Mouse (Mus musculus): ENCODE measurements around the gene Rras2.

The Rras2 gene

DNA sequence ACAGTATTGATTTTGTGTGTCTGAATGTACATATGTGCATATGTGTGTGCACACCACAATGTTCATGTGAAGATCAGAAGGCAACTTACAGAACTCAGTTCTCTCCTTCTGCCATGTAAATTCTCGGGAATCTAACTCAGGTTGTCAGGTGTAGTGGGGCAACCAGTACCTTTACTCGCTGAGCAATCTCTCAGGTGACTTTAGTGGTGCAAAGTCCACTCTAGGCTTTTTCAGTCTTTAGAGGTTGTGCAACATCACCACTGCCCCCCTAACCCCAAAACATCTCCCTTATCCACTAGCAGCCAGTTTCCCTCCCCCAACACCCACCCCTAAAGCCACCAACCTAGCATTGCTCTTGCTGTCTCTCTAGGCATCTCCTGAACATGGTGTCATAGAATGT, 43.0 kb downstream of the Rras2 start:
- ATAC-seq (ENCODE audit: insufficient number of reproducible peaks, low FRiP score, low TSS enrichment): no peak

DNA sequence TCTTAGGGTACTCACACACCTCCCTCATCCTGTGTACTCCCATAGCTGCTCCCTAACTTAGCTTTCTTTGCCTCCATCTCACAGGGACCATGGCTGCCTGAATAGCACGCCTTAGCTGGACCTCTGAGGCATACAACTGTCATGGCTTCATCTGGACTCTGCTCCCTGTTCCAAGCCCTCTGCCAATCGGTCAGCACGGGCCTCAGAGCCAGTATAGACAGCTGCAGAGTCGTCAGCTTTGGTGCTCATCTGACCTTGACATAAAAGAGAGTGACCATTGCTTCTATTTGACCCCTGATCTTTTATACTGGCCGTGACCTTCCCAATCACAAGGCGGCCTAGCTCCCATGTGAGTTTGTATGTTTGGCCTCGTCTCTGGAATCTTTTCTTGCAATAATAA, 43.4 kb downstream of the Rras2 start:
- ATAC-seq (ENCODE audit: insufficient number of reproducible peaks, low FRiP score, low TSS enrichment): no peak

DNA sequence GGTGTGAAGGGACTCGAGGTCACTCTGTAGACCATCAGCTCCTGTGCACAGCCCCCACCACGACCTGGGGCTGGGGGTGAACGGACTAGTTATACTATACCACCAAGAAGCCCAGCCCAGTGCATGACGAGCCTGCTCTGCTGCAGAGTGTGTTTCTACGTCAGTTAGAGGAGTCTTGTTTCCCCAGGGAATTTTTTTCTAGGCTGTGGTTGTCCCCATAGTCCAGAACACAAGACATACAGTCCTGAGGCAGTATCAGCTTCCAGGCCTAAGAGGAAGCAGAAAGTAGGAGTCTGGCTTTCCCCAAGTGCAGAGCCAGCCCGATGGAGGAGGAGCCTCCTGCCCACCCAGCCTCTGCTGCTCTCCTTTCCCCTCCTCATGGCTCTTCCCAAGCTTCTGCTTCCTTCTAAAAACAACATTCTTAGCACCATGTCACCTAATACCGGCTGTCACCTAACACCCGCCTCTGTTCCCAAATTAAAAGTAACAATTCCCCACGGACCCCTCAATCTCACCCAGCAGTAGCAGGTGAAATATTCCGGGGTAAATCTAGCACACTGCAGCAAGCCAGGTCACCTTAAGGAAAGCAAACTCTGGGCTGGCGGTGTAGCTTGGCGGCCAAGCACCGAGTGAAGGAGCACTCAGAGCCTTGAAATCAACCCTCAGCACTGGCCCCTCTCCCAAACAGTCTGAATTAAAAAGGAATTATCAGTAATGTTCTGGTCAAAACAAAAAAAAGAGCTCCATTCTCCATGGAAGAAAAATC, 45.5 kb downstream of the Rras2 start:
- 0 out of 2 replicates have a peak, but pooled peaks have one; percentile 3 for ATAC-seq (ENCODE audit: insufficient number of reproducible peaks, low FRiP score, low TSS enrichment)

DNA sequence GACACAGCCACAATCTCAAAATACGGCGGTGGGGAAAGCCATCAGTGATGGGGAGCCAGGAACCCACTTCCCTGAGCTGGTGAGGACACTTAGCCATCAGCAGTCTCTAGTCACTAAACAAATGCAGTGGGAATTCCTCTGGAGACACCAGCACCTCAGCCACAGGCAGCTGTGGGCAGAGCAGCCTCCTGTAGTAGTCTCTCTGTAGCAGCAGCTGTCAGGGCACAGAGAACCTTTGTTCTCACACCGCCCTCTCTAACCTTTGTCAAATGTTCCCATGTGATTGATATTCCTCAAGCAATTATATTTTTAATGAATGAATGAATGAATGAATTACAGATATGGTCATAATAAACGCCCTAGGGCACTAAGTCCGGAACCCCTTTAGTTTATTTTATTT, 46.2 kb downstream of the Rras2 start:
- ATAC-seq (ENCODE audit: insufficient number of reproducible peaks, low FRiP score, low TSS enrichment): no peak

DNA sequence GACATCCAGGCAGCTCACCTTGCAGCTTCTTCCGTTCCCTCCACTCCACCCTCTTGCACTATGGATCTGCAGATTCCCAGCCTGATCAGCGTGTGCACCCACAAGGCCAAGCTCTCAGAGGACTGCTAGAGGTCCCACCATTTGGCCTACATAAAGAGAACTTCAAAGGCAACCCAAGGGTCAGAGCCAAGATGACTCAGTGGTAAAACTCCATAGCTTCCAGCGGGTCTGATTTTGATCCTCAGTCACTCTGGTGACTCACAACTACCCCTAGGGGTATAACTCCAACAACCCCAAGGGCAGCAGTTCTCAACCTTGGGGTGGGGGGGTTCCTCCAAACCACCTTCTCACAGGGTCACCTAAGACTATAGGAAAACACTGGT, 47.1 kb downstream of the Rras2 start:
- no peak for ATAC-seq (ENCODE audit: insufficient number of reproducible peaks, low FRiP score, low TSS enrichment)

DNA sequence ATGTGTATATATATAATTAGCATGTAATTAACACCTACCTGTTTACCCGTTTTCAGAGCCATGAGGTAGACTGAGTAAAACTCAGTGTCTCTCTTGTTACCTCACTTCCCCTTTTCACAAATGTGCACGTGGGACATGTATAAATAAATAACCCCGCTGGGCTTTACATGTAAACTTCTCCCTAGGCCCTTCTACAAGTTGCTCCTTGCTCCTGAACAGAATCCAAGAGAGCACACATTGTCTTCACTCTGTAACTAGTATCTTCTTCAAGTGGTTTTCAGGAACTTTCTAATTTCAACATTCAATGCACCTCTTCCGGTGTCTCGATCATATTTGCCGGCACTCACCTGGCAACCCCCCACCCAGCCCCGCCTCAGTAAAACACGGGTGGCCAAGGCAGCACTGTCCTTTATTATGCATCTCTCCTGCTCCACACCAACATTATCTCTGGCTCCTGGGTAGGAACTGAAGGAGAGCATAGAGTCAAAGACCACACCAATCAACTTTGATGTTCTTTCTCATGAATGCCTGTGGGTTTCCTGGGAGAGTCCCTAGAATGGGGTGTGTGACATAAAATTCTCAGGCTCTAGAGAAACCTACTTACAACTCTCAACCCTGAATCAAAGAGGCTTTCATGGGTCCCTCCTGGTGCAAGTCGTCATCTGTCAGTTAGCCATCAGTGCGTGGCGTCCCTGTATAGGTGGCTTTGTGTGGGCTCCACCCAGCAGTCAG, 47.7 kb downstream of the Rras2 start:
- no peak for ATAC-seq (ENCODE audit: insufficient number of reproducible peaks, low FRiP score, low TSS enrichment)

DNA sequence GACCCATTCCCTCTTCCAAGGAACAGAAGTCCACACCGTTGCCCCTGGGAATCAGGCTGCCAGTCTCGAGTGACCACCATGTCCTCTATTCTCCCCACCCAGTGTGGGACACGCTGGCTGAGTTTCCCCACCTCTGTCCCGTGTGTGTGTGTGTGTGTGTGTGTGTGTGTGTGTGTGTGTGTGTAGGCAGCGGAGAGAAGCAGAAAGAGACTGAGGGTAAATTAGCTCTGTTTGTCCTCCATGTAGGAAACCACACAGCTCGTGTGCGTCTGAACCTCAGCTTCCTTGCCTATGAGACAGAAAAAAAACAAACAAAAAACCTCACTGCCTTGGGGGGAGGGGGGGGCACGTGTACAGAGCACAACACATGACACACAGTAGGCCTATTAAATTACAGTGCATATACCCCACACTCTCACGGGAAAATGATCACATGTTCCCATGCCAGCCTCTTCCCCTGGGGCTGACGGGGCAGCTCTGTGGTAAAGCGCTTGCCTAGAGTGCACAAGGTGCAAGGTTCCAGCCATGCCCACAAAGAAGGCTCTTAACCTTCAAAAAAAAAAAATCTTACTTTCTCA, 48.5 kb downstream of the Rras2 start:
- no peak for ATAC-seq (ENCODE audit: insufficient number of reproducible peaks, low FRiP score, low TSS enrichment)

DNA sequence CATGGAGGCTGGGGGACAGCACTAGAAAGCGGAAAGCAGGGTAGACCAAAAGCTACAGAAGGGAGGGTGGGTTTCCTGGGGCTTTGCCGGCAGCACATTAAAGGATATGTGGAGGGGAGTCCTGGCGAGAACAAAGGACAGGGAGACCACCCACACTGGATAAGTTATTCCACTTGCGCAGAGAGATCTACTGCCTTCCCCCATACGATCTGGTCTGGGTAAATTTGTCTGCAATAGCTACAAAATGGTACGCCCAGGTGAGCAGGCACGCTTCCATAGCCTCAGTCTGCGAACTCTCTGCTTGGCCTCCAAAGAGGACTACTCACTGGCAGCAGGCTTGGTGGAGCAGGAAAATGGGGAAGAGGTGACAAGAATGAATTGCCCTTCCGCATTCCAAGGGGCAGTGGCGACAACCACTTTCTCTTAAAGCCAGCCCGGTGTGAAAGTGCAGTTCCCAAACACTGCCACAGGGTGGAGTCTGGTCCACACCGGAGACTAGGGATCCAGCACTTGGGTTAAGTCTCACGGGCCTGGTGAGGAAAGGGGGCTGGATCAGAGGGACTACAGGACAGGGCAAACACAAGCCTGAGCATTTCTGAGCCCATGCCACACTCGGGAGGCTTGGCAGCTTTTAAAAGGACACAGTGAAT, 50.9 kb downstream of the Rras2 start:
- peak; percentile 77 for ATAC-seq (ENCODE audit: insufficient number of reproducible peaks, low FRiP score, low TSS enrichment)

DNA sequence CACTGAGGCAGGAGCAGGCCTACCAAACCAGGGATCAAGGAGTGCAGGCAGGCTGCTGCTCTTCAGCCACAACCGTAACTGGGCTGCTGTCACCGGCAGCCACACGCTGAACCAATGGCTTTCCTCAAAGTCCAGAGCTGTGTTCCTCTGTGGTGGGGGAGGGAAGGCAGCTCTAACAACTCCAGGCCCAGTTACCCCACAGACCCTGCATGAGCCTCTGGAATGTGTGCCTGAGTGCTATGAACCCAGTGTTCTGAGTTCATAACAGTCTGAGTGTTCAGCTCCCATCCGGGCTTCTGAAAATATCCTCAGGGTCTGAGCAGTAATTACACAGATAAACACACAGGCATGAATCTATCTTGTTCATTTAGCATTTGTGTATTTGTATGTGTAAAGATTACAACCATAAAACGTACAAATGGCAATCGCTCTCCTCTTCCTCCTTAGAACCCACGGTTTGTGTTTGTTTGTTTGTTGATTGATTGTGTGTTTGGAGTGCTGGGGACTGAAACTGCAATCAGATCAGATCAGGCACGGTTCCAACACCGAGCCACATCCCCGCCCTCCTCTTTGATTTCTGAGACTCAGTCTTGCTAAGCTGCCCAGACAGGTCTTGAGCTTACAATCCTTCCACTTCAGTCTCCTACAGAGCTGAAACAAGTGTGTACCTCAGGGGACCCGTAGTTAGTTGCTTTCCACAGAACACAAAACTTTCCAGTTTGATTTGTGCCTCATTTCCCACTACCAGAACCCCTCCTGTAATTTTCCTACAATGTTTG, 52.0 kb downstream of the Rras2 start:
- no peak for ATAC-seq (ENCODE audit: insufficient number of reproducible peaks, low FRiP score, low TSS enrichment)

DNA sequence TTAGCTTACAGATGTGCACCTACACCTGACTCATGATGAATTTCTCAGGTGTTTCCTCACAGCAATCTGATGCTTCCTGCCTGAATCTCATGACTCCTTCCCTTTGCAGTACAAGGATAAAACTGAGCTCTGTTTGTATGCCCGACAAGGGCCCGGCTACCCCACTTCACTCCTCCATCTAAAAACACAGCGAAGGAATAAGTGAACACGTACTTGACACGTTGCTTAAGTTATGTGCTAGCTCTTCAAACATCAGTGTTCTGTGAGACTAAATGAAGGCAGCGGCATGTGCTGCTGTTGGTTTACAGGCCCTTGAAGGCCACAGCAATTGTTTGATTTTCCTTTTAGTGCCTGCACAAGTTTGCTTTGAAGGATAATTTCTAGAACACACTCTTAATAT, 53.6 kb downstream of the Rras2 start:
- no peak for ATAC-seq (ENCODE audit: insufficient number of reproducible peaks, low FRiP score, low TSS enrichment)

DNA sequence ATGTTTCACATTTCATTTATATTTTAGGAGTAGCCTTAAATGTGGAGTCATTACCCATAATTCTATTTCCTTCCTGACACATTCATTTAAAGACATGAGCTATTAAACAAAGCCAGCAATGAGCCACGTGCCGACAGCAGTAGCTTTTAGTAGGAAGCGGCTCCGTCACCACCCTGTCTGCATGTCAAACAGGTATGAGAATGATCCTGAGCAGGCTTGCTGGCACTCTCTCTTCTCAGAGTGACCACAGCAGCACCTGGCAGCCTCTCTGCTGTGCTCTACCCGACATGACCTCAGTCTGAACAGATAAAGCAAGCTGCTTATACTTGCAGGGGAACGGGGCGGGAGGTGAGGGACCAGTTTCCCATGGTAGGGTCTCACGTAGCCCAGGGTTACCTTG, 54.0 kb downstream of the Rras2 start:
- ATAC-seq (ENCODE audit: insufficient number of reproducible peaks, low FRiP score, low TSS enrichment): no peak

DNA sequence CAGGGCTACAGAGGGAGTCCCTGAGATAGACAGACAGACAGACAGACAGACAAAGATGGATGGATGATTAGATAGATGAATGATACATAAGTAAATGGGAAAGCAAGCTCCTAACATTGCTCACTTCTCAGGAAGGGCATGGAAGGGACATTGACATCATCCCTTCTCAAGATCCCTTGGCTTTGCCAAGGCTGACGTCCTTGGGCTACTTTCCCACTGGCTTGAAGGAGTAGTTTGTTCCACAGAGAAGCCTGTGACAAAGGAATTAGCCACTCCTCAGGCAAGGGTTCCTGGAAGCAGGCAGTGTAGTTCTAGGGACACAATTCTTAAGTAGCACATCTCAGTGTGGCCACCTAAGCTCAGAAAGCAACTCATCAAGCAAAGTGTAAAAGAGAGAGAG, 55.1 kb downstream of the Rras2 start:
- no peak for ATAC-seq (ENCODE audit: insufficient number of reproducible peaks, low FRiP score, low TSS enrichment)

DNA sequence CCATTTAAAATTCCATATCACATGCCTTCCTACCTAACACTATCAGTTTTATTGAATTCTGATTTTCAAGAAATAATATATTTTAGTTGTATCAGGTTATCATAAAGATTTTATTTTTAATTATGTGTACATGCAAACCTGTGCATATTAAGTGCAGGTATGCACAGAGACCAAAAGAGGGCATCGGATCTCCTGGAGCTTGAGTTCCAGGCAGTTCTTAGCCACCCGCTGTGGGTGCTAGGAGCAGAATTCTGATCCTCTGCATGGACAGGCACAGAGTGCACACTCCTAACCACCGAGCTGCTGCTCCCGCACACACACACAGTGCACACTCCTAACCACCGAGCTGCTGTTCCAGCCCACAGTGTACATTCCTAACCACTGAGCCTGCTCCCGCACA, 57.1 kb downstream of the Rras2 start:
- ATAC-seq (ENCODE audit: insufficient number of reproducible peaks, low FRiP score, low TSS enrichment): no peak

DNA sequence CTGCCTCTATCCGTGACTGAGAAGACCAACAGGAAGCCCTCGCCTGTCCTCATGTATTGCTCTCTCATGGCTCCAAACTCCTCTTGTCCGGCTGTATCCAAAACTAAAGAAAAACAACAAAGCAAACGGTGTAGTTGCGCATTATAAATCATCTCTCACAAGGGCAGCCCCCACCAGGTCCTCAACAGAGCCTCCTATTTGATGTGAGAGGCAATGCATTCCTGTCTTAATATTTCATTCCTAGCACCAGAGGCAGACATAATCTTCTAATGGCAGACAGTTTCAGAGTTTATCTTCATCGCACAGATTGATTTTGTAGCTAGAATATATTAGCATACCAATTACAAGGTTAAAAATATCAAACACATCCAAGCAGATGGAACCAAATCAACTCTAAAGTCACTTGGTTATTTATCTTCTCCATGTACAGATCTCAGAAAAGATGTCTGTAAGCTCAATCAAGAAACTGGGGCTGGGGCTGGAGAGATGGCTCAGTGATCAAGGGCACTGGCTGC, 58.6 kb downstream of the Rras2 start:
- ATAC-seq (ENCODE audit: insufficient number of reproducible peaks, low FRiP score, low TSS enrichment): no peak

DNA sequence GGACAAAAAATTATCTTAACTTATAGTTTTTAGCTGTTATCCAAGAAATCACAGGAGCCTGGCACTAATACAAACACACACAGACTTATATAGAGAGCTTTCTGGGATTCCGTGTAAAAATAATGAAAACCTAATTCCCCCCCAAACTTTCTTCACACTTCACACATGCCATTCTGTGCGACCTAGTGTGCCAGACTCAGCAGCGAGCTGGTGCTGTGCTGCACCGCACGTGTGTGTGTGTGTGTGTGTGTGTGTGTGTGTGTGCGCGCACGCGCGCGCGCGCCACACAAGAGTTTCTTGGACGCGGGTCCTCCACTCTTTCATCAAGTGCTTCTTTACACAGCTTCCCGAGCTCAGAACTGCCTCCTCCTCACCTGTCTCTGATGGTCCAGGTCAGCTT, 59.4 kb downstream of the Rras2 start:
- no peak for ATAC-seq (ENCODE audit: insufficient number of reproducible peaks, low FRiP score, low TSS enrichment)

DNA sequence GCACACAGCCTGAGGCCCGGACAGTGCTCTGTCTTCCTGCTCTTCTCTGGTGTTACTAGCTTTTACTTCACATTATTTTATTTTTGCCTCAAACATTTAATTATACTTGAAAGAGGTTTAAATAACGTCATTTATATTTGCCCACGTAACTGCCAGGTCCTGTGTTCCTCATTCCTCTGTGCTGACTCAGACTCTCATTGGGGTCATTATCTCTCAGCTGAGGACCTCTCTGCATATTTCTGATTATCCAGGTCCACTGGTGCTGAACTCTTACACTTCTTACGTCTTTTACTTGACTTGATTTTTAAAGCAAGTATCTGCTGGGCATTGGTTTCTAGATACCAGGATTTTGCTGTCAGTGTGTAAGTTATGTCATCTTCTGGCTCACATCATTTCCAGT, 63.9 kb downstream of the Rras2 start:
- no peak for ATAC-seq (ENCODE audit: insufficient number of reproducible peaks, low FRiP score, low TSS enrichment)

DNA sequence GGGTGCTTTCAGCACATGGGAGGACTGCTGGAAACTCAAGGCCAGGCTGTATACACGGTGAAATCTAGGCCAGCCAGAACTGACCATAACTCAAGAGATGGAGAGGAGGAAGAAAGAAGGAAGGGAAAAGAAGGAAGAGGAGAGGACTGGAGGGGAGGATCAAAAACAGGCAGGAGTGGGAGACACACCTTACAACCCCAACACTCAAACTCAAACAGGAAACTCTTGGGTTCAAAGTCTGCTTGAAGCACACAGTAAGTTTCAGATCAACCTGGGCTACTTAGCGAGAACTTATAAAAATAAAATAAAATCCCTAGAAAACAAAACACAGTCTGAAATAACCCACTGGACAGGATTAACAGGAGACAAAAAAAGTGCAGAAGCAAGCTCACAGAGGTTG, 71.8 kb downstream of the Rras2 start:
- ATAC-seq (ENCODE audit: insufficient number of reproducible peaks, low FRiP score, low TSS enrichment): no peak

DNA sequence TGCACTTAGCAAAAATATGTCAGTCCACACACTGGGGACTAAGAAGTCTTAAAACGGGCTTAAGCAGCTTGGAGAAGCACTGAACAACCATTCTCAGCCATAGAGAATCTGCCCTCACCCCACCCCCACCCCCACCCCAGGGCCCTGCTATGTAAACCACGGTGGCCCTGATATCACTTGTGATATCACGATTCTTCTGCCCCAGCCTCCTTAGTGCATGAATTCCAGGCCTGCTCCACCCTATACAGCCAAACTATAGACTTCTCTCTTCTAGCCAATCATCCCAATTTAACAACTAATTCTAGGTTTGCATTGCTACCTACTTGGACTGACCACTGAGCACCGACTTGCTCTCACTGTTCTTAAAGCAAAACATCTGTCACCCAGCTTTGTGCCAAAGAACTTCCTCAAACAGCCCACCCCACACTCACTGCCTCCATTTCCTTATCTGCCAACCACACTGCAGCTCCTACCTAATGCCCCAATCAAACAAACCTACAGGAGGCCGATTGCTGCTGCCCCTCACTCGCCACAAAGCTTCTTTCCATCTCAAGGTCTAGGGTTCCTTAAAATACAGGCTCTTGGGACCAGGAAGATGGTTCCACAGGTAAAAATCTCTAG, 73.5 kb downstream of the Rras2 start:
- ATAC-seq (ENCODE audit: insufficient number of reproducible peaks, low FRiP score, low TSS enrichment): no peak

DNA sequence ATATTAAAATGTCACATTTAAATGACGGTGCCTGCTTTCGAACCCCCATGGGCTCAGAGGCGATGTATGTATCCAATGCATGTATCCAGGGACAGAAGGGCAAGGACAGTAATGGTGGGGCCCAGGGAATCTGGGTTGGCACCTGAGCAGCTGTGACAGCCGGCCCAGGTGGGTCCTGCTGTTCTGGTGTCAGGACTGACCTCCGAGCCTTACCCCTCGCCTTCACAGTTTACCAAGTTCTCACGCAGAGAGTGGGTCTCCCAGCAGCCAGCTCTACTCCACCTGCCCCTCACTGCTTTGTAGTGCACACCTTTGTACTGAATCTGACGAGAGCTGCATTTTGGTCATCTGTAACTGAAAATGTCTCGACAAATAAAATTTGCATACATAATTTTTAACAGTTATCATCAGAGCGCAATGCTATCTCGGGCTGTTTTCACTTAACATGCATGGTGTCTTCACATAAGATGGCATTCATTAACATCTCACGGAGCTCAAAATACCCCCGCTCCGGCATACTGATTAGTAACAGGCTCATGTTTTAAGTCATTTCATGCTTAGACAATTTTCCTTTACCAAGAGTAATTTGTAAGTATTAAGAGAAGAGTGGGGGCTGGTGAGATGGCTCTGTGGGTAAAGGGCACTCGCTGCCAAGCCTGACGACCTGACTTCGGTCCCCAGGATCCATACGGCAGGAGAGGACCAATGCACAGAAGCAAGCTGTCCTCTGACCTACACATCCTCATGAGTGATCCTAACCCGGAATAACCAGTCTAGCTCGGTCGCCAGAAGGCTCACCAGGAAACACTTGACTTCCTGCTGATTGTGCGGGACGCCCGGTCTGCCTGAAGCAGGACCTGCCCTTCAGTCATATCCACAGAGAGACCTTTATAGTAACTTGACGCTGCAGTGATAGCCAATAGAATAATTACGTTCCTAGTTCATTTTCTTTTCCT, 74.3 kb downstream of the Rras2 start:
- 0 out of 2 replicates have a peak, but pooled peaks have one; percentile 33 for ATAC-seq (ENCODE audit: insufficient number of reproducible peaks, low FRiP score, low TSS enrichment)
